Mouse (Mus musculus) embryonic fibroblast, embryonic 13.5 days (primary cell): Measurements from ENCODE around the gene Grm1.

Source experiments
- CTCF ChIP-seq: IDR thresholded peaks from 2 replicates; pipeline ENCODE4 v1.5.1; 2011; ENCODE audit warnings: mild to moderate bottlenecking, control low read depth, low read length, moderate library complexity, borderline replicate concordance; ENCODE audit not compliant: insufficient read depth
- POLR2A ChIP-seq: IDR thresholded peaks from 2 replicates; pipeline ENCODE4 v1.6.1; 2011; ENCODE audit warnings: low read depth, mild to moderate bottlenecking, control low read depth, low read length, moderate library complexity

- TF ChIP-seq CTCF (no peak), POLR2A (no peak)
These were observed 355.7 kb downstream of the Grm1 start for GRCm38 (mm10) chr10:10726501-10726900.
